Mouse (Mus musculus) megakaryocyte, embryonic 14.5 days (primary cell): ENCODE results near the gene Eif4h.

Experiments used
- FLI1 ChIP-seq: IDR thresholded peaks from 2 replicates; pipeline ENCODE4 v1.6.1; 2012; ENCODE audit warnings: low read length, inconsistent platforms, mixed read lengths
- GATA1 ChIP-seq: IDR thresholded peaks from 3 replicates; pipeline ENCODE4 v1.6.1; 2012; ENCODE audit warnings: mixed read lengths, low read length, inconsistent platforms, borderline replicate concordance

DNA sequence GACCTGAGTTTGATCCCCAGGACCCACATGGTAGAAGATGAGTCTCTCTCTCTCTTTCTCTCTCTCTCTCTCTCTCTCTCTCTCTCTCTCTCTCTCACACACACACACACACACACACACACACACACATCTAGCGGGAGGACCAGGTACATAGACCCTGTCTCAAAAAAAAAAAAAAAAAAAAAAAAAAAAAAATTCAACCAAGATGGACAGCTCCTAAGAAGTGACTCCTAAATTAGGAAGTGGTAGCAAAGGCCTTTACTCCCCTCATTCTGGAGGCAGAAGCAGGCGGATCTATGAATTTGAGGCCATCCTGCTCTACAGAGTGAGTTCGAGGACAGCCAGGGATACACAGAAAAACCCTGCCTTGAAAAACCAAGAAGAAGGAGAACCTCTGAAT is 1.1 kb upstream of the Eif4h start:
- TF ChIP-seq GATA1 (no peak), FLI1 (no peak)
